Mouse (Mus musculus): Measurements from ENCODE around the gene Hsbp1. TPM values are rescaled to one million over a fixed set of nuclear protein-coding genes. Genes with fewer than 3 reads are reported as not detected.
A peak's percentile ranks its signal among the peaks of the same experiment; 100 is the strongest.
"Not testable (repeated sequence)": the region's sequence is repeated elsewhere in the genome, so short reads cannot be mapped to it uniquely, and the experiment has no call there.

The Hsbp1 gene
- polyA plus RNA-seq, 1 experiment from 2014 or later, result 177 TPM

- peak overlapping the region; percentile 98 for H3K4me3 ChIP-seq (ENCODE audit: low read depth, low read length)
- H3K9ac ChIP-seq (ENCODE audit: low read depth, low read length), result peak overlapping the region; percentile 92
- H3K4me2 ChIP-seq, result peak overlapping the region; percentile 77
- WGBS, result 40% methylated on average over 22 of the region's 22 CpGs
- no peak; the same call in 1 of the 2 replicates for ATAC-seq (replicated peaks; ENCODE audit: low FRiP score)
- peaks cover 31% of the 10 kb centered on the region for H3K36me3 ChIP-seq (ENCODE audit: control insufficient read depth, insufficient read depth, low read length)
- 0 out of 2 replicates have a peak, but pooled peaks cover 2% of the 10 kb centered on the region for H3K4me1 ChIP-seq (replicated peaks; ENCODE audit: control insufficient read depth, insufficient read depth, low read length)
- no peaks in the 10 kb centered on the region for H3K27me3 ChIP-seq (replicated peaks; ENCODE audit: control insufficient read depth, insufficient read depth, low read length)
- 0 out of 2 replicates have a peak overlapping the region, but pooled peaks have one; percentile 38 for H3K27ac ChIP-seq (ENCODE audit: low read depth, low read length)
- DNase-seq (ENCODE audit: low spot score), result no peak
- peaks cover 6% of the 10 kb centered on the region; the same call in 1 of the 2 replicates for H3K9me3 ChIP-seq (ENCODE audit: control insufficient read depth, low read length)
Observed at GRCm38 (mm10) chr8:119345029-119345682, 868 bp downstream of the Hsbp1 start.

- H3K36me3 ChIP-seq (ENCODE audit: control insufficient read depth, insufficient read depth, low read length), result peaks cover 31% of the 10 kb centered on the region
- no peak overlapping the region for H3K27ac ChIP-seq (ENCODE audit: low read depth, low read length)
- no peak overlapping the region for H3K9ac ChIP-seq (ENCODE audit: low read depth, low read length)
- H3K4me2 ChIP-seq, result peak overlapping the region; percentile 77
- H3K4me3 ChIP-seq (ENCODE audit: low read depth, low read length), result peak overlapping the region; percentile 98
- no peak for DNase-seq (ENCODE audit: low spot score)
- H3K27me3 ChIP-seq (replicated peaks; ENCODE audit: control insufficient read depth, insufficient read depth, low read length), result no peaks in the 10 kb centered on the region
- H3K4me1 ChIP-seq (replicated peaks; ENCODE audit: control insufficient read depth, insufficient read depth, low read length), result 0 out of 2 replicates have a peak, but pooled peaks cover 2% of the 10 kb centered on the region
- H3K9me3 ChIP-seq (ENCODE audit: control insufficient read depth, low read length), result peaks cover 6% of the 10 kb centered on the region; the same call in 1 of the 2 replicates
- no peak for ATAC-seq (replicated peaks; ENCODE audit: low FRiP score)
- 73% methylated on average over 15 of the region's 15 CpGs for WGBS
Observed at GRCm38 (mm10) chr8:119345683-119346075, 1.4 kb downstream of the Hsbp1 start.

GRCm38 (mm10) chr8:119351647-119352046, 7.4 kb downstream of the Hsbp1 start:
- no peaks in the 10 kb centered on the region for H3K27me3 ChIP-seq (replicated peaks; ENCODE audit: control insufficient read depth, insufficient read depth, low read length)
- ATAC-seq (replicated peaks; ENCODE audit: low FRiP score), result no peak
- no peak overlapping the region for H3K9ac ChIP-seq (ENCODE audit: low read depth, low read length)
- H3K9me3 ChIP-seq (ENCODE audit: control insufficient read depth, low read length), result no peaks in the 10 kb centered on the region
- no peak overlapping the region for H3K4me3 ChIP-seq (ENCODE audit: low read depth, low read length)
- H3K36me3 ChIP-seq (ENCODE audit: control insufficient read depth, insufficient read depth, low read length), result peaks cover 28% of the 10 kb centered on the region
- peaks cover 11% of the 10 kb centered on the region for H3K4me1 ChIP-seq (replicated peaks; ENCODE audit: control insufficient read depth, insufficient read depth, low read length)
- 89% methylated on average over 19 of the region's 19 CpGs for WGBS
- DNase-seq (ENCODE audit: low spot score), result no peak
- H3K4me2 ChIP-seq, result no peak overlapping the region
- no peak overlapping the region for H3K27ac ChIP-seq (ENCODE audit: low read depth, low read length)

GRCm38 (mm10) chr8:119352977-119353658, 8.8 kb downstream of the Hsbp1 start:
- no peak overlapping the region for H3K9ac ChIP-seq (ENCODE audit: low read depth, low read length)
- peak overlapping the region; percentile 17; the same call in 1 of the 2 replicates for H3K27ac ChIP-seq (ENCODE audit: low read depth, low read length)
- peaks cover 11% of the 10 kb centered on the region for H3K4me1 ChIP-seq (replicated peaks; ENCODE audit: control insufficient read depth, insufficient read depth, low read length)
- DNase-seq (ENCODE audit: low spot score) (no peak), ATAC-seq (replicated peaks; ENCODE audit: low FRiP score) (peak; percentile 69)
- no peak overlapping the region for H3K4me3 ChIP-seq (ENCODE audit: low read depth, low read length)
- H3K4me2 ChIP-seq, result peak overlapping the region; percentile 15; the same call in 1 of the 2 replicates
- 49% methylated on average over 10 of the region's 10 CpGs for WGBS
- H3K36me3 ChIP-seq (ENCODE audit: control insufficient read depth, insufficient read depth, low read length), result peaks cover 14% of the 10 kb centered on the region
- H3K27me3 ChIP-seq (replicated peaks; ENCODE audit: control insufficient read depth, insufficient read depth, low read length), result no peaks in the 10 kb centered on the region
- no peaks in the 10 kb centered on the region for H3K9me3 ChIP-seq (ENCODE audit: control insufficient read depth, low read length)

- Histone ChIP-seq H3K36me3 (ENCODE audit: control insufficient read depth, insufficient read depth, low read length) (peaks cover 9% of the 10 kb centered on the region), H3K4me3 (ENCODE audit: low read depth, low read length) (no peak overlapping the region), H3K4me1 (replicated peaks; ENCODE audit: control insufficient read depth, insufficient read depth, low read length) (peaks cover 11% of the 10 kb centered on the region), H3K27ac (ENCODE audit: low read depth, low read length) (no peak overlapping the region), H3K9me3 (ENCODE audit: control insufficient read depth, low read length) (no peaks in the 10 kb centered on the region), H3K4me2 (peak overlapping the region; percentile 15; the same call in 1 of the 2 replicates), H3K27me3 (replicated peaks; ENCODE audit: control insufficient read depth, insufficient read depth, low read length) (no peaks in the 10 kb centered on the region), H3K9ac (ENCODE audit: low read depth, low read length) (no peak overlapping the region)
- 46% methylated on average over 6 of the region's 6 CpGs for WGBS
- ATAC-seq (replicated peaks; ENCODE audit: low FRiP score) (peak; percentile 68), DNase-seq (ENCODE audit: low spot score) (no peak)
Observed at GRCm38 (mm10) chr8:119353659-119354023, 9.4 kb downstream of the Hsbp1 start.

GRCm38 (mm10) chr8:119356631-119357030, 12.3 kb downstream of the Hsbp1 start:
- H3K27me3 ChIP-seq (replicated peaks; ENCODE audit: control insufficient read depth, insufficient read depth, low read length); H3K9ac ChIP-seq (ENCODE audit: low read depth, low read length); H3K36me3 ChIP-seq (ENCODE audit: control insufficient read depth, insufficient read depth, low read length); H3K9me3 ChIP-seq (ENCODE audit: control insufficient read depth, low read length); H3K27ac ChIP-seq (ENCODE audit: low read depth, low read length); DNase-seq (ENCODE audit: low spot score); H3K4me3 ChIP-seq (ENCODE audit: low read depth, low read length); ATAC-seq (replicated peaks; ENCODE audit: low FRiP score); H3K4me2 ChIP-seq: not testable (repeated sequence)
- WGBS, result 53% methylated on average over 5 of the region's 5 CpGs
- H3K4me1 ChIP-seq (replicated peaks; ENCODE audit: control insufficient read depth, insufficient read depth, low read length), result peaks cover 11% of the 10 kb centered on the region

GRCm38 (mm10) chr8:119358175-119358574, 13.9 kb downstream of the Hsbp1 start:
- Histone ChIP-seq H3K36me3 (ENCODE audit: control insufficient read depth, insufficient read depth, low read length) (no peaks in the 10 kb centered on the region), H3K9me3 (ENCODE audit: control insufficient read depth, low read length) (no peaks in the 10 kb centered on the region), H3K4me3 (ENCODE audit: low read depth, low read length) (no peak overlapping the region), H3K4me1 (replicated peaks; ENCODE audit: control insufficient read depth, insufficient read depth, low read length) (peaks cover 7% of the 10 kb centered on the region), H3K9ac (ENCODE audit: low read depth, low read length) (no peak overlapping the region), H3K27me3 (replicated peaks; ENCODE audit: control insufficient read depth, insufficient read depth, low read length) (no peaks in the 10 kb centered on the region), H3K27ac (ENCODE audit: low read depth, low read length) (no peak overlapping the region), H3K4me2 (no peak overlapping the region)
- DNase-seq (ENCODE audit: low spot score) (no peak), ATAC-seq (replicated peaks; ENCODE audit: low FRiP score) (no peak)
- WGBS, result 68% methylated on average over 7 of the region's 7 CpGs

GRCm38 (mm10) chr8:119358836-119359235, 14.5 kb downstream of the Hsbp1 start:
- peak; percentile 54; the same call in 1 of the 2 replicates for ATAC-seq (replicated peaks; ENCODE audit: low FRiP score)
- WGBS, result 38% methylated on average over 14 of the region's 14 CpGs
- no peak overlapping the region for H3K4me2 ChIP-seq

More at GRCm38 (mm10) chr8:119358836-119359235, 14.5 kb downstream of the Hsbp1 start:
- H3K27me3 ChIP-seq (replicated peaks; ENCODE audit: control insufficient read depth, insufficient read depth, low read length), result no peaks in the 10 kb centered on the region
- peaks cover under 1% of the 10 kb centered on the region; the same call in 1 of the 2 replicates for H3K4me1 ChIP-seq (replicated peaks; ENCODE audit: control insufficient read depth, insufficient read depth, low read length)
- H3K36me3 ChIP-seq (ENCODE audit: control insufficient read depth, insufficient read depth, low read length), result no peaks in the 10 kb centered on the region
- DNase-seq (ENCODE audit: low spot score), result no peak
- H3K4me3 ChIP-seq (ENCODE audit: low read depth, low read length), result no peak overlapping the region
- no peaks in the 10 kb centered on the region for H3K9me3 ChIP-seq (ENCODE audit: control insufficient read depth, low read length)
- H3K27ac ChIP-seq (ENCODE audit: low read depth, low read length), result no peak overlapping the region
- no peak overlapping the region for H3K9ac ChIP-seq (ENCODE audit: low read depth, low read length)

Data from liver, embryonic 11.5 days (tissue).